Mouse (Mus musculus) limb, embryonic 14.5 days (tissue): Measurements from ENCODE around the gene Slc4a8. TPM values are rescaled to one million over a fixed set of nuclear protein-coding genes. Genes with fewer than 3 reads are reported as not detected.
"Not testable (repeated sequence)": the region's sequence is repeated elsewhere in the genome, so short reads cannot be mapped to it uniquely, and the experiment has no call there.

Experiments used
- ATAC-seq: fragments of 200-750 bp; cut with Nextera tagmentation; 2 replicates; pipeline ENCODE4 v1.8.0; 2017; ENCODE audit warnings: low read depth, moderate number of reproducible peaks, moderate TSS enrichment; ENCODE audit not compliant: low FRiP score
- DNase-seq: peaks from one replicate; pipeline ENCODE4 v3.0.0-alpha.2; 2015; ENCODE audit warnings: low spot score
- H3K27ac ChIP-seq: fragments of 300-500 bp; sonication (generic); replicated peaks from 2 replicates; pipeline ENCODE4 v1.5.1; 2014; ENCODE audit warnings: low read depth, mild to moderate bottlenecking, low read length, moderate library complexity, mixed read lengths
- H3K27me3 ChIP-seq: fragments of 300-500 bp; sonication (generic); 2 replicates; pipeline ENCODE4 v1.6.1; 2014; ENCODE audit warnings: low read length, mixed read lengths; ENCODE audit not compliant: control insufficient read depth, insufficient read depth
- H3K36me3 ChIP-seq: fragments of 300-500 bp; sonication (generic); 2 replicates; pipeline ENCODE4 v1.6.1; 2014; ENCODE audit warnings: mild to moderate bottlenecking, low read length, moderate library complexity, mixed read lengths; ENCODE audit not compliant: control insufficient read depth, insufficient read depth
- H3K4me1 ChIP-seq: fragments of 300-500 bp; sonication (generic); 2 replicates; pipeline ENCODE4 v1.6.1; 2014; ENCODE audit warnings: antibody characterized with exemption, low read length, mixed read lengths; ENCODE audit not compliant: control insufficient read depth, insufficient read depth
- H3K4me2 ChIP-seq: fragments of 300-500 bp; sonication (generic); replicated peaks from 2 replicates; pipeline ENCODE4 v1.6.1; 2014; ENCODE audit warnings: low read depth, mild to moderate bottlenecking, low read length, moderate library complexity; ENCODE audit not compliant: severe bottlenecking
- H3K4me3 ChIP-seq: fragments of 300-500 bp; sonication (generic); replicated peaks from 2 replicates; pipeline ENCODE4 v1.5.1; 2014; ENCODE audit warnings: low read length
- H3K9ac ChIP-seq: fragments of 300-500 bp; sonication (generic); 2 replicates; pipeline ENCODE4 v1.6.1; 2014; ENCODE audit warnings: mild to moderate bottlenecking, low read depth, low read length, moderate library complexity; ENCODE audit not compliant: severe bottlenecking
- H3K9me3 ChIP-seq: fragments of 300-500 bp; sonication (generic); 2 replicates; pipeline ENCODE4 v1.6.1; 2016; ENCODE audit warnings: low read length; ENCODE audit not compliant: control insufficient read depth
- POLR2A ChIP-seq: fragments of 200-500 bp; IDR thresholded peaks from 2 replicates; pipeline ENCODE4 v1.8.0; 2012; ENCODE audit warnings: inconsistent platforms, mild to moderate bottlenecking, moderate library complexity, borderline replicate concordance; ENCODE audit not compliant: insufficient read depth, insufficient read length; ENCODE audit errors: extremely low read depth
- WGBS: fragments of 180-500 bp; shearing (Covaris S2); extraction: QIAGEN DNeasy Blood & Tissue Kit; methylation state at CpG from one replicate; pipeline ENCODE4 v1.1.7; 2014; 5-methylcytosine and 5-hydroxymethylcytosine counted together
- polyA plus RNA-seq, 2 experiments: library from polyadenylated mRNA; depleted of rRNA in 1 of 2; stranded (reverse) in 1 of 2; unstranded in 1 of 2; fragments of >200 nt; fragmentation: Nextera tagmentation in 1 of 2; extraction: Ambion mirVana in 1 of 2; gene quantifications; 2 replicates each; pipeline versions ENCODE4 v1.2.1 to v1.2.3; 2012 to 2014

Slc4a8 gene
- polyA plus RNA-seq, 2 experiments: 2.9 to 3.8 TPM

DNA sequence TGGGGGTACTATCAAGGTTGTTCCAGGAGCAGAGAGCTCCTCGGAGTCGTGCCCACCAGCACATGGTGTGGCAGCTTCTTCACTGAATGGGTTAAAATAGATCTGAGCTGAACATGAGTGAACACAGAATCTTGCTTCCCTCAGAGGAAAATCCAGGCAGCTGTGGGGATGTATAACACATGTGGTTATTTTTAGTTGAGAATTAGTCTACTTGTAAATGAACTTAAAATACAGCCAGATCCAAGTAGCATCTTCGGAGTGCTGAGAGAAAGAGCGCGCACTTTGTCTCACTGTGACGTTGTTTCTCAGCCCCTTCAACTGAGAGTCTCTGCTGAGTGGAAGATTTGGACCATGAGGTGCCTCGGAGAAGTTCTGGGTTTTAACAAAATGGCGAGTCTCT lies 53.8 kb downstream of the Slc4a8 start:
- 66% methylated on average over 8 of the region's 8 CpGs for whole genome bisulfite sequencing
- Histone ChIP-seq H3K4me3 (no peak overlapping the region), H3K4me1 (no peaks in the 10 kb centered on the region; the same call in 1 of the 2 replicates), H3K27ac (peak overlapping the region; percentile 34), H3K9ac (no peak overlapping the region), H3K4me2 (peak overlapping the region; percentile 19; the same call in 1 of the 2 replicates), H3K9me3 (peaks cover 6% of the 10 kb centered on the region), H3K27me3 (no peaks in the 10 kb centered on the region), H3K36me3 (no peaks in the 10 kb centered on the region)
- no peak for DNase-seq
- no peak; the same call in 1 of the 2 replicates for ATAC-seq
- no peak for TF ChIP-seq POLR2A

DNA sequence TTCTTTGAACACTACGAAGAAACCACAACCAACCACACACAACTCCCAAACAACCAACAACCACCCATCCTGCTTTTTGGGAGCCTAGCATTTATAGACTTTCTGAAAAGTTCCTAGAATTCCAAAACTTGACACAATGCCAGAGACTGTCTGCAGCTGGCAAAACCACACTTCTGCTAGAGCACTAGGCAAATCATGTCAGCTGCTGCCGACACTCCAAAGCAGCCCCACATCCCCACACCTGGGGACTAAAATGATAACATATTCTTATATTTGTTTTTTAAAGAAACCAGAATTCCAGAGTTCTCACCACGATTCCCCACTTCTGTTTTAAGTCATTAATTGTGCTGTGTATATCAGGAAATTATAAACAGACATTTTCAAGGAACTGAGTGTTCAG lies 57.3 kb downstream of the Slc4a8 start:
- no peaks in the 10 kb centered on the region for H3K36me3 ChIP-seq
- no peak for ATAC-seq
- no peak for DNase-seq

DNA sequence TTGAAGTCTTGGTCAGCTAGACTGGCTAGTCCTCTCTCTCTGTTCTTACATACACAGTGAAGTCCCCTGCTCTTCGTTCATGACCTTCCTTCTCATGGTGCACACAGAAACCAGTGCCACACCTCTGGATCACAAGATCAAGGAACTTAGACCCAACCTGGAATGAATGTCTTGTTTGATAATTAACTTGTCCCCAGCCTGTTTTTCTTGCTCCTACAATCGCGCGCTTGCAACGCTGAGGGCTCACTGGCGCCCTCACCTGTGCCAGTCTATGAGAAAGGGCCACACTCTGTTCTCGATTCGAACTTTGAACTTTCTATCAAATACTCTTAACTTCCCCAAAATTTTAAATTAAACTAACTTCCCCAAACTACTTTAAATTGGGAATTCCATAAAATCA lies 60.3 kb downstream of the Slc4a8 start:
- DNase-seq: no peak
- Histone ChIP-seq H3K4me2 (no peak overlapping the region), H3K9me3 (peaks cover 6% of the 10 kb centered on the region), H3K27me3 (0 out of 2 replicates have a peak, but pooled peaks cover 12% of the 10 kb centered on the region), H3K36me3 (no peaks in the 10 kb centered on the region), H3K4me1 (peaks cover 6% of the 10 kb centered on the region), H3K4me3 (no peak overlapping the region), H3K9ac (no peak overlapping the region), H3K27ac (no peak overlapping the region)
- TF ChIP-seq POLR2A: no peak
- WGBS: 61% methylated on average over 8 of the region's 8 CpGs
- no peak for ATAC-seq

More for the DNA sequence above, 57.3 kb downstream of the Slc4a8 start:
- TF ChIP-seq POLR2A: no peak
- no peak overlapping the region for H3K27ac ChIP-seq
- 75% methylated on average over 3 of the region's 3 CpGs for WGBS
- 0 out of 2 replicates have a peak, but pooled peaks cover under 1% of the 10 kb centered on the region for H3K27me3 ChIP-seq
- H3K9me3 ChIP-seq: peaks cover 6% of the 10 kb centered on the region
- no peak overlapping the region for H3K4me2 ChIP-seq
- H3K4me1 ChIP-seq: no peaks in the 10 kb centered on the region; the same call in 1 of the 2 replicates
- no peak overlapping the region for H3K4me3 ChIP-seq
- no peak overlapping the region for H3K9ac ChIP-seq

DNA sequence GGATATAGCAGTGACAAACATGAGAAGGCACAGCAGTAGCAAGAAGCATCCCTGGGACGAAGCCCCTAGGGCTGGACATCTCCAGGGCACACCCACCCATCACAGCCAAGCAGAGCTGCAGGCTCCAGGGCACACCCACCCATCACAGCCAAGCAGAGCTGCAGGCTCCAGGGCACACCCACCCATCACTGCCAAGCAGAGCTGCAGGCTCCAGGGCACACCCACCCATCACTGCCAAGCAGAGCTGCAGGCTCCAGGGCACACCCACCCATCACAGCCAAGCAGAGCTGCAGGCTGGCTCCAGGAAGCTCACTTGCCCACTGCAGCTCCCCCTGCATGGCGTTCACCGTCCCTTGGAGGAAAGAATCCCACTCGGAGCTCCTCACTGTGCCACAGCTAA lies 60.8 kb downstream of the Slc4a8 start:
- not testable (repeated sequence) for H3K4me2 ChIP-seq, DNase-seq, H3K9me3 ChIP-seq, H3K4me3 ChIP-seq, ATAC-seq, H3K9ac ChIP-seq, H3K36me3 ChIP-seq, H3K27ac ChIP-seq, H3K4me1 ChIP-seq
- WGBS: 74% methylated on average over 4 of the region's 4 CpGs
- 0 out of 2 replicates have a peak, but pooled peaks cover 12% of the 10 kb centered on the region for H3K27me3 ChIP-seq

DNA sequence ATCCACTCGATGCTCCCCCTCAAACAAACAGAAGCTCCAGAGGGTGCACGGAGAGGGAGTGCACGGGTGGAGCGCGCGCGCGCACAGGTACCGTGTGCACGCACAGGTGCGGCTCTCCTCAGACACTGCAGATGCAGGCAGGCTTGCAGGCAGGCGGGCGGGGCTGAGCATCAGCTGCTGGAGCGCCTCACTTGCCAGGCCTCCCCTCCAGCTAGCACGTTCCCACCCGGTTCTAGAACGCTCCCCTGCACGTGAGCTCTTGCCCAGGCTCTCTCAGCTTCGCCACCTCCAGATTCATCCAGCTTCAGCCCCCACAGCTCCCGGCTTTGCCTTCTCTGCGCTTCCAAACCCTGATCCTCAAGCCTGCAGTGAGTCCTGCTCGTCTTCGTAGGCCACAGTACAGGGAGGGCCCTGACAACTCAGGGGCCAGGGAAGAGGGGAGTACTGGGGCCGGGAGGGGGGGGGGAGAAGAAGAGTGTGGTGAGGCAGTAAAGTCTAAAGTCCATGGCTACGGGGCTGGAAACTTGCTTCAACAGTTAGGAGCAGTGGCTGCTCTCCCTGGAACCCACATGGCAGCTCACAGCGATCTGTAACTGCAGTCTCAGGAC lies 63.8 kb downstream of the Slc4a8 start:
- DNase-seq: no peak
- 14% methylated on average over 25 of the region's 26 CpGs for WGBS

More for the DNA sequence above, 63.8 kb downstream of the Slc4a8 start:
- no peak for ATAC-seq
- H3K4me3 ChIP-seq: no peak overlapping the region
- H3K9me3 ChIP-seq: no peaks in the 10 kb centered on the region
- peak overlapping the region; percentile 16; the same call in 1 of the 2 replicates for H3K9ac ChIP-seq
- peaks cover 6% of the 10 kb centered on the region for H3K4me1 ChIP-seq
- H3K27me3 ChIP-seq: 0 out of 2 replicates have a peak, but pooled peaks cover 12% of the 10 kb centered on the region
- TF ChIP-seq POLR2A: no peak
- H3K27ac ChIP-seq: no peak overlapping the region
- peak overlapping the region; percentile 31; the same call in 1 of the 2 replicates for H3K4me2 ChIP-seq
- no peaks in the 10 kb centered on the region for H3K36me3 ChIP-seq
